Mouse (Mus musculus) hindbrain, embryonic 13.5 days (tissue): Measurements from ENCODE around the gene Armc7. TPM values are rescaled to one million over a fixed set of nuclear protein-coding genes. Genes with fewer than 3 reads are reported as not detected.
"Not testable (repeated sequence)": the region's sequence is repeated elsewhere in the genome, so short reads cannot be mapped to it uniquely, and the experiment has no call there.

Experiments used
- ATAC-seq: fragments of 200-750 bp; cut with Nextera tagmentation; 2 replicates; pipeline ENCODE4 v1.8.0; 2017; ENCODE audit warnings: moderate TSS enrichment; ENCODE audit not compliant: low FRiP score
- H3K27ac ChIP-seq: fragments of 300-500 bp; sonication (generic); 2 replicates; pipeline ENCODE4 v1.5.1; 2015; ENCODE audit warnings: inconsistent platforms, mild to moderate bottlenecking, moderate library complexity
- H3K27me3 ChIP-seq: fragments of 300-500 bp; sonication (generic); 2 replicates; pipeline ENCODE4 v1.6.1; 2015; ENCODE audit warnings: mild to moderate bottlenecking, inconsistent platforms
- H3K36me3 ChIP-seq: fragments of 300-500 bp; sonication (generic); 2 replicates; pipeline ENCODE4 v1.6.1; 2015; ENCODE audit warnings: mild to moderate bottlenecking, inconsistent platforms
- H3K4me1 ChIP-seq: fragments of 300-500 bp; sonication (generic); replicated peaks from 2 replicates; pipeline ENCODE4 v1.6.1; 2015; ENCODE audit warnings: inconsistent platforms
- H3K4me2 ChIP-seq: fragments of 300-500 bp; sonication (generic); 2 replicates; pipeline ENCODE4 v1.6.1; 2015; ENCODE audit warnings: inconsistent platforms, mild to moderate bottlenecking, moderate library complexity
- H3K4me3 ChIP-seq: fragments of 300-500 bp; sonication (generic); 2 replicates; pipeline ENCODE4 v1.5.1; 2015; ENCODE audit warnings: mild to moderate bottlenecking, inconsistent platforms
- H3K9ac ChIP-seq: fragments of 300-500 bp; sonication (generic); 2 replicates; pipeline ENCODE4 v1.6.1; 2015; ENCODE audit warnings: mild to moderate bottlenecking, inconsistent platforms
- H3K9me3 ChIP-seq: fragments of 300-500 bp; sonication (generic); 2 replicates; pipeline ENCODE4 v1.6.1; 2016; ENCODE audit warnings: inconsistent platforms
- WGBS: fragments of 180-500 bp; shearing (Covaris S2); methylation state at CpG from one replicate; pipeline ENCODE4 v1.1.7; 2015; 5-methylcytosine and 5-hydroxymethylcytosine counted together
- polyA plus RNA-seq: library from polyadenylated mRNA; unstranded; fragments of >200 nt; fragmentation: Nextera tagmentation; extraction: Ambion mirVana; gene quantifications from 2 replicates; pipeline ENCODE4 v1.2.1, GENCODE M21; 2015

The Armc7 gene
- polyA plus RNA-seq, 1 experiment from 2014 or later = 16.9 TPM

DNA sequence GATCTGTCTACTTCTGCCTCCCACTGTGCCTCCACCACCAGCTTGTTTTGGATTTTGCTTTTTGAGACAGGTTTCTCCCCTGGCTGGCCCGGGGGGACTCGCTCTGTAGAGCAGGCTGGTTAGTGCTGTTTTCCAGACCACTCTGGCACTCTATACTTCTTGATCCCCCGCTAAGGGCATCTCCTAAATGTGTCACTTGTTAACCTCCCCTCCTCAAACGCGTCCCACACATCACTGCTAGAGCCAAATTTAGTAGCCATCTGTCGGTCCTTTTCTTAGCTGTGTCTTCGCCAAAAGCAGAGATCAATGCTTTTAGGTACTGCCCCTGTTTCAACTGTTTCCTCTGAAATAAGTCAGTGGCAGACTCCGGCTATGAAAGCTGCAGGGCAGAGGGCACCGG is 43.2 kb downstream of the Armc7 start:
- ATAC-seq = no peak
- H3K9me3 ChIP-seq = no peaks in the 10 kb centered on the region
- H3K4me2 ChIP-seq = no peak overlapping the region
- no peak overlapping the region for H3K4me3 ChIP-seq
- no peak overlapping the region for H3K27ac ChIP-seq
- H3K27me3 ChIP-seq = no peaks in the 10 kb centered on the region
- H3K9ac ChIP-seq = no peak overlapping the region; the same call in 1 of the 2 replicates
- H3K4me1 ChIP-seq = peaks cover 5% of the 10 kb centered on the region; the same call in 1 of the 2 replicates
- H3K36me3 ChIP-seq = peaks cover 14% of the 10 kb centered on the region
- 82% methylated on average over 9 of the region's 9 CpGs for WGBS

DNA sequence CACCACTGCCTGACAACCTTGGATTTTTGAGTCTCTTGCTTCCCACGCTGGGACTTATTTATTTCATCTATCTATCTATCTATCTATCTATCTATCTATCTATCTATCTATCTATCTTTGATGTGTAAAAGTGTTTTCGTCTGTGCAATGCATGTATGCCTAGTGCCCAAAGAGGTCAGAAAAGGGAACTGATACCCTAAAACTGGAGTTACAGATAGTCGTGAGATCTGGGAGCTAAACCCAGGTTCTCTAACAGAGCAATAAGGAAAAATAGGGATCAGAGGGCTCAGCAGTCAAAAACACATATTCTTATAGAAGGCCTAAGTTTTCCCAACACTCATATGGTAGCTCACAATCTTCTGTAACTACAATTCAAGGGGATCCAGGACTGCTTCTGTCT is 44.1 kb downstream of the Armc7 start:
- peaks cover 5% of the 10 kb centered on the region; the same call in 1 of the 2 replicates for H3K4me1 ChIP-seq
- no peak overlapping the region for H3K27ac ChIP-seq
- no peak for ATAC-seq
- H3K4me2 ChIP-seq = no peak overlapping the region
- WGBS = 90% methylated on average over 3 of the region's 3 CpGs
- no peaks in the 10 kb centered on the region for H3K9me3 ChIP-seq
- H3K9ac ChIP-seq = no peak overlapping the region
- no peak overlapping the region for H3K4me3 ChIP-seq
- peaks cover 21% of the 10 kb centered on the region for H3K36me3 ChIP-seq
- no peaks in the 10 kb centered on the region for H3K27me3 ChIP-seq

DNA sequence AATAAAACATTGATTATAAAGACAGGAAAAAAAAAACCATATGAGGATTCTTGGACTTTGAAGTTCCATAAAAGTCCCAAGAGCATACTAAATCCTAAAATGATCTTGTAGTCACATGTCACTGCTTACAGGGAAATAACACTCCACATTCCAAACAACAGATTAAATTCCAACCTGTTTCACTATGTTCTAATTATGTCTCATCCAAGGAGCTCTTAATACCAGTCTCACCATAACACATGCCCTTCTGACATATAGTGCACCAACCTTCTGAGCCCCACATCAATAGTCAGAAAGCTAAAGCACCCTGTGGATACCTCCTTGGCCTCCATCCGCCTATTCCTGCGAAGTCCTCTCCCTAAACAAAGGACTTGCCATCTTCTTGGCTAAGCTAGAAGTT is 44.8 kb downstream of the Armc7 start:
- 61% methylated on average over 2 of the region's 2 CpGs for WGBS
- ATAC-seq = no peak
- Histone ChIP-seq H3K9ac (no peak overlapping the region), H3K36me3 (peaks cover 27% of the 10 kb centered on the region), H3K4me2 (no peak overlapping the region), H3K27me3 (no peaks in the 10 kb centered on the region), H3K4me1 (peaks cover under 1% of the 10 kb centered on the region; the same call in 1 of the 2 replicates), H3K9me3 (no peaks in the 10 kb centered on the region), H3K4me3 (no peak overlapping the region), H3K27ac (no peak overlapping the region)

DNA sequence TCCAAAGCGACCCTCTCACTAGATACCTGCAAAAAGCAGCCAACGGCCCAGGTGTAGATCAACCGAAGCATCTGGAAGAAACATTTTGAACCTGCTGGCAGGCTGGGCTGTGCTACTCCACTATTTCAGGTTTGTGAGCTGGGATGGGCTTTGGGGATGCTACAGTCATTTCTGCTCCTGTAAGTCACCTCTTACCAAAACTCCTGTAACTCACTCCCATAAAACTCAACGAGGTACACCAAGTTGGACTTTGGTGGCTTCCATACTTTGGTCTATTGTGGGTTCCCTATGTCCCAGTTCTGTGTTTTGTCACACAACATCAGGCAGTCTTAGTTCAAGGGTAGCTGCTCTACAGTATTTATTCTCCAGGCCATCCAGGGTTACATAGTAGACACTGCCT is 45.6 kb downstream of the Armc7 start:
- Histone ChIP-seq H3K27ac (no peak overlapping the region), H3K9ac (no peak overlapping the region), H3K4me2 (no peak overlapping the region), H3K9me3 (no peaks in the 10 kb centered on the region), H3K36me3 (peaks cover 36% of the 10 kb centered on the region), H3K27me3 (no peaks in the 10 kb centered on the region), H3K4me1 (no peaks in the 10 kb centered on the region), H3K4me3 (no peak overlapping the region)
- no peak for ATAC-seq
- 88% methylated on average over 4 of the region's 4 CpGs for WGBS

DNA sequence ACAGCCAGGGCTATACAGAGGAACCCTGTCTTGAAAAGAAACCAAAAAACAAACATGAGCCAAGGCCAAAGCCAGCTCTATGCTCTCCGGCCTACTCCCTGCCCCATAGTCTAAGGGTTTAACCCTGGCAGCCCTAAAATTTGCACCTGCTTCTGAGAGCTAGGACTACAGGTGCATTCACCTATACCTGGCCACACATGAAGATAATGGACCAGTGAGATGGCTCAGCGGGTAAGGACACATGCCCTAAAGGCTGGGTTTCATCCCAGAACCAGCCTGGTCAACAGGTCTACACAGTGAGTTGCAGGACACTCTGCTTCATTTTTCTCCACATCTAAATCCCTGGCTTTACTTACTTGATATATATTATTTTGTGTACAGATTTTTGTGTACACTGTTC is 46.8 kb downstream of the Armc7 start:
- Histone ChIP-seq H3K9me3 (no peaks in the 10 kb centered on the region), H3K27ac (no peak overlapping the region), H3K27me3 (no peaks in the 10 kb centered on the region), H3K4me1 (no peaks in the 10 kb centered on the region), H3K4me3 (no peak overlapping the region), H3K36me3 (peaks cover 48% of the 10 kb centered on the region), H3K9ac (no peak overlapping the region), H3K4me2 (no peak overlapping the region)
- ATAC-seq = no peak
- WGBS = 93% methylated on average over 2 of the region's 2 CpGs

DNA sequence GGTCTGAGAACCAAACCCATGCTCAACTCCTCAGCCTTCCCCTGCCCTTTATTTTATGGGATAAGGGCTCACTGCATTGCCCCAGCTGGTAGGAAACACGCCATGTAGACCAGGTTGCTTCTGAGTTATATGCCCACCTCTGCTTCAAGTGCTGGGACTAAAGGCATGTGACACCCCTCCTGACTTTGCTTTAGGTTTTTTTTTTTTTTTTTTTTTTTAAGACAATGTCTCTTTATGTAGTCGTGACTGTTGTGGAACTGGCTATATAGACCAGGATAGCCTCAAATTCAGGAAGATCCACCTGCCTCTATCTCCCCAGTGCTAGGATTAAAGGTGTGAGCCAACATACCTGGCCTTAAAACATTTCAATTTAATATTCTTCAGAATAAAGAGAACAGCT is 47.2 kb downstream of the Armc7 start:
- H3K27ac ChIP-seq = no peak overlapping the region
- H3K4me2 ChIP-seq = no peak overlapping the region
- H3K9ac ChIP-seq = no peak overlapping the region
- H3K9me3 ChIP-seq = no peaks in the 10 kb centered on the region
- H3K36me3 ChIP-seq = peaks cover 52% of the 10 kb centered on the region
- no peaks in the 10 kb centered on the region for H3K4me1 ChIP-seq
- no peak overlapping the region for H3K4me3 ChIP-seq
- H3K27me3 ChIP-seq = no peaks in the 10 kb centered on the region
- ATAC-seq = no peak
- 79% methylated on average over 2 of the region's 2 CpGs for WGBS

DNA sequence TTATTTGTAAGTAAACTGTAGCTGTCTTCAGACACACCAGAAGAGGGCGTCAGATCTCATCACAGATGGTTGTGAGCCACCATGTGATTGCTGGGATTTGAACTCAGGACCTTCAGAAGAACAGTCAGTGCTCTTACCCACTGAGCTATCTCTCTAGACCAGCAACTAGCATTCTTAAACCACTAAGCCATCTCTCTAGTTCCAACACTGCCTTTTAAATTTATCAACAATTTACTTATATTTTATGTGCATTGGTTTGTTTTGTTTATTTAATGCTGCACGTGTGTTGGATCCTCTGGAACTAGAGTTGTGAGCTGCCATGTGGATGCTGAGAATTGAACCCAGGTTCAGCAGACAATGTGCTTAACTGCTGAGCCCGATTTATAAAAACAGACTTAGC is 51.0 kb downstream of the Armc7 start:
- 86% methylated on average over 3 of the region's 3 CpGs for WGBS
- H3K27ac ChIP-seq, H3K4me3 ChIP-seq, H3K27me3 ChIP-seq, H3K4me2 ChIP-seq, H3K9me3 ChIP-seq, H3K4me1 ChIP-seq, ATAC-seq, H3K9ac ChIP-seq: not testable (repeated sequence)
- H3K36me3 ChIP-seq = peaks cover 83% of the 10 kb centered on the region

DNA sequence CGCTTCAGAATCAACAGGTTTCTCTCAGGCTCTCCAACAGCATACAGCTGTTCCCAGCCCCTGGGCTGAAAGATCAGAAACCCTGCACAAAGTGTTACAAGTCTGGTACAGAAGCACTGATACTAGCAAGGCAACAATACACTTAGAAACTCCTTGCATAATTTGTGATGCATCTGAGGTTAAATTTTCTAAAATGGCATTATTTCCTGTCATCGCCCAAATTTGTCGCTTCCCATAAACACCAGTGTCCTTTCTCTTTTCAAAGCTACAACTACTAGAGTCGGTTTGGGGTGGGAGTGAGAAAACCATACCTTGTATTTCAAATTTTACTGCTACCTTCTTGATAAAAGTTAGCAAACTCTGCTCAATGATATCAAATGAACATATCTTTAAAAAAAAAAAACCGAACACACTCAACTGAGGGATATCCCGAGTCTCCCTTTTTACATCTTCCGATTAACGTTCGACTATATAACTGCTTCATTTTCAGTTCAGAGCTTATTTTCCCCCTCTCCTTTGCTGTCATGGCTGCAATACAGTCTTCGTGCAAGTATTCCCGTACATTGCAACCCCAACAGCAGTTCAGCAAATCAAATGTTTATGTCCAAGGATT is 59.4 kb downstream of the Armc7 start:
- WGBS = 8% methylated on average over 11 of the region's 11 CpGs
- H3K36me3 ChIP-seq = peaks cover 39% of the 10 kb centered on the region
- no peak for ATAC-seq
- peak overlapping the region; percentile 89 for H3K4me3 ChIP-seq
- H3K9me3 ChIP-seq = no peaks in the 10 kb centered on the region
- no peaks in the 10 kb centered on the region for H3K27me3 ChIP-seq
- peaks cover 28% of the 10 kb centered on the region for H3K4me1 ChIP-seq
- H3K27ac ChIP-seq = peak overlapping the region; percentile 100
- peak overlapping the region; percentile 77 for H3K4me2 ChIP-seq
- H3K9ac ChIP-seq = peak overlapping the region; percentile 93

DNA sequence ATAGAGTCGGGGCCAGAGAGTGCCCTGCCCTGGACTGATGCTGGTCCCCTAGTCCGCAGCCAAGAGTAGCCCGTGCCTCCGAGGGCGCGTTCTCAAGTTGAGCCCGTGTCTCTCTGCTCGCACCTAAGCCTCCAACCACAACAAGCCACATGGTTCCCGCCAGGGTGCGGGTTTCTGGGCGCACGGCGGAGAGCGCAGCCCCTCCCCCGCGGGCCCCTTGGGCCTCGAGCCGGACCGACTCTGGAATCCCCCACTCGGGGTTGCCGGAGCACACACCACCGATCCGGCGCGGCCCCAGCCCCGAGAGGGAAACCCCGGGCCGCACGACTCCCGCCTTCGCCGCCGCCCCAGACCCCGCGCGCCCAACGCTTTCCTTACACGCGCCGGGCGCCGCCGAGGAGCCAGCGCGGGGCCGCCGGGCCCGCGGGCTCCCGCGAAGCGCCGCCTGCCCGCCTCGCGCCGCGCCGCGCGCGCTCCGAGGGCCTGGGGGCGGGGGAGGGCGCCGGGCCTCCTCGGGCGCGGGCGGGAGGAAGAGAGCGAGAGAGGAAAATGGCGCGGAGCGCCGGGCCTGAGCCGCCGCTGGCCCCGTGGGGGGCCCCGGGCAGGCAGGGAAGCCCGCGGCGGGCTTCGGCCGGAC is 60.1 kb downstream of the Armc7 start:
- peak overlapping the region; percentile 93 for H3K9ac ChIP-seq
- H3K4me1 ChIP-seq = peaks cover 28% of the 10 kb centered on the region
- peak overlapping the region; percentile 100 for H3K27ac ChIP-seq
- ATAC-seq = peak; percentile 87
- H3K27me3 ChIP-seq = no peaks in the 10 kb centered on the region
- H3K9me3 ChIP-seq = no peaks in the 10 kb centered on the region
- H3K4me2 ChIP-seq = peak overlapping the region; percentile 77
- WGBS = under 1% methylated on average over 63 of the region's 84 CpGs
- H3K4me3 ChIP-seq = peak overlapping the region; percentile 89
- H3K36me3 ChIP-seq = peaks cover 33% of the 10 kb centered on the region

DNA sequence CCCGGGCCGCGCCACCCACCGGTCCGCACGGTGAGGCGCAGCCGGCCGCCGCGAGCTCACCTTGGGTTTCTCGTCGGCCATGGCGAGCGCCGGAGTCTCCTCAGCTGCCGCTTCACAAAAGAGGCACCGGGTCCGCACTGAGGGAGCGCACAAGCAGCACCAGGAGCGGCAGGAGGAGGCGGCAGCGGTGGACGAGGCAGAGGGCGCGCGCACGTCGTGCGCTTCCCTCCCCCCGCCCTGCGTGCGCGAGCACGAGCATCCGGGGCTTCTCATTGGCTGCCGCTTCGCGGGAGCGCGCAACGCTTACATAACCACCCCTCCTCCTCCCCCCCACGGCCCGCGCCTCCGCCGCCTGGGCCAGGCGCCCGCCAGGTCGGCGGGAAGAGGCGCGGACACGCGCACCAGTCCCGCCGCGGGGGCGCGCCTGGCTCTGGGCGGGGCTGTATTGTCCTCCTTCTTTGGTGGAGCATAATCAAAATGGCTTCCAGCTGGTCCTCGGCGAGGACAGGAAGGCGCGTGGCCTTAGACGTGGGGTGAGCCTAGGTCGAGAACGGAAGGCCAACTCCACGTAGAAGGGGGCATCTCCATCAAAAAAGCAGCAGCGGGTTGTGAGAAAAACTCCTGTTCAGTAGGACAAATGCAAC is 60.7 kb downstream of the Armc7 start, which contains the start of gene Sumo2:
Gene Sumo2 (minus strand): TSS at position 239 of the 644 bp plus-strand sequence.
- H3K9me3 ChIP-seq = no peaks in the 10 kb centered on the region
- WGBS = under 1% methylated on average over 62 of the region's 70 CpGs
- peak within 1 kb of the TSS; percentile 100 for H3K27ac ChIP-seq
- H3K9ac ChIP-seq = peak within 1 kb of the TSS; percentile 93
- peaks cover 28% of the 10 kb centered on the region for H3K4me1 ChIP-seq
- no peaks in the 10 kb centered on the region for H3K27me3 ChIP-seq
- H3K4me3 ChIP-seq = peak within 1 kb of the TSS; percentile 89
- peak; percentile 89 for ATAC-seq
- H3K4me2 ChIP-seq = peak within 1 kb of the TSS; percentile 77
- peaks cover 31% of the 10 kb centered on the region for H3K36me3 ChIP-seq

DNA sequence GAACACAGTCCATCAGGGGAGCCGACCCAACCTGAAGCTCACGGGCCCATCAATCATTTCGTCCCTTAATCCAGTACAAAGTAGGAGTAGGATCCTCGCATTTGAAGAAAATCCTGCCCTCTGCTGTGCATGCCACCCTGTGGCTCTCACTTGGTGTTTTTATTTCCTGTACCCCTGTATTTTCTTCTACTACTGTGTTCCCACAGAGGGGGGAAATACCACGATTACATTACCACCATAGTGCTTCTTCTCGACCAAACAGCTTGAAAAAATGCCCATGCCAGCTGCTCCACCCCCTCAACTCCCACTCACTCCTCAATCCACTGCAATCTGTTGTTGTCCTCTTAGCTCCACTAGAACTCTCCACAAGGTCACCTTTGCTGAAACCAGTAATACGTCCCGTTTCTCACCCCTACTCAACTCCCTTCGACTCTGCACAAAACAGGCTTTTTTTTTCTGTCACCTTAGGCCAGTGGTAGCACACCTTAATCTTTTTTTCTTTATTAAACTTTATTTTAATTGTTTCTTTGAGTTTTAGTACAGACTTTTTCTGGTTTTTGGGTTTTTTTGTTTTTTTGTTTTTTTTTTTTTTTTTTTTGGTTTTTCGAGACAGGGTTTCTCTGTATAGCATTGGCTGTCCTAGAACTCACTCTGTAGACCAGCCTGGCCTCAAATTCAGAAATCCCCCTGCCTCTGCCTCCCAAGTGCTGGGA is 61.5 kb downstream of the Armc7 start:
- 76% methylated on average over 10 of the region's 10 CpGs for WGBS
- no peaks in the 10 kb centered on the region for H3K27me3 ChIP-seq
- no peak for ATAC-seq
- peak overlapping the region; percentile 52 for H3K4me2 ChIP-seq
- peak overlapping the region; percentile 100 for H3K27ac ChIP-seq
- peak overlapping the region; percentile 89 for H3K4me3 ChIP-seq
- no peaks in the 10 kb centered on the region for H3K9me3 ChIP-seq
- peak overlapping the region; percentile 59 for H3K9ac ChIP-seq
- peaks cover 28% of the 10 kb centered on the region for H3K4me1 ChIP-seq
- peaks cover 22% of the 10 kb centered on the region for H3K36me3 ChIP-seq

DNA sequence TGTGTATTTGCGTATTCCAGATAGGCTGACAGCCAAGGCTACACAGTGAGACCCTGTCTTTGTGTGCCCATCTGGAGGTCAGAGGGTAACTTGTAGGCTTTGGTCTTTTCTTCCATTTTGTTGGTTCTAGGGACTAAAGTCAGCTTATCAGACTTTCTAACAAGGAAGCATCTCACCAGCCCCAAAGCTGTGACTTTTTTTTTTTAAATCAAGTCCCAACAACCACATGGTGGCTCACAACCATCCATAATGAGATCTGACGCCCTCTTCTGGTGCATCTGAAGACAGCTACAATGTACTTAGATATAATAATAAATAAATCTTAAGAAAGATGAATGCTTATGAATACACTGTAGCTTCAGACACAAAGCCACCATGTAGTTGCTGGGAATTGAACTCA is 62.6 kb downstream of the Armc7 start:
- no peak for ATAC-seq
- no peak overlapping the region for H3K9ac ChIP-seq
- no peak overlapping the region for H3K27ac ChIP-seq
- H3K27me3 ChIP-seq = no peaks in the 10 kb centered on the region
- H3K4me1 ChIP-seq = peaks cover 24% of the 10 kb centered on the region
- H3K36me3 ChIP-seq = peaks cover 12% of the 10 kb centered on the region
- no peak overlapping the region for H3K4me3 ChIP-seq
- H3K4me2 ChIP-seq = no peak overlapping the region
- no peaks in the 10 kb centered on the region for H3K9me3 ChIP-seq
- WGBS = 62% methylated on average over 2 of the region's 2 CpGs
